Mouse (Mus musculus) liver, embryonic 12.5 days (tissue): ENCODE measurements around the gene Slc7a15. TPM values are rescaled to one million over a fixed set of nuclear protein-coding genes. Genes with fewer than 3 reads are reported as not detected.

Experiments
- ATAC-seq: fragments of 200-750 bp; cut with Nextera tagmentation; 2 replicates; pipeline ENCODE4 v1.8.0; 2017; ENCODE audit warnings: moderate number of reproducible peaks, mild to moderate bottlenecking, moderate library complexity
- H3K27ac ChIP-seq: fragments of 300-500 bp; sonication (generic); 2 replicates; pipeline ENCODE4 v1.5.1; 2016; ENCODE audit warnings: mild to moderate bottlenecking
- H3K27me3 ChIP-seq: fragments of 300-500 bp; sonication (generic); replicated peaks from 2 replicates; pipeline ENCODE4 v1.6.1; 2016; ENCODE audit warnings: mild to moderate bottlenecking, moderate library complexity
- H3K36me3 ChIP-seq: fragments of 300-500 bp; sonication (generic); 2 replicates; pipeline ENCODE4 v1.6.1; 2016; ENCODE audit warnings: mild to moderate bottlenecking, moderate library complexity
- H3K4me1 ChIP-seq: fragments of 300-500 bp; sonication (generic); 2 replicates; pipeline ENCODE4 v1.6.1; 2016
- H3K4me2 ChIP-seq: fragments of 300-500 bp; sonication (generic); 2 replicates; pipeline ENCODE4 v1.6.1; 2016; ENCODE audit warnings: mild to moderate bottlenecking, moderate library complexity
- H3K4me3 ChIP-seq: fragments of 300-500 bp; sonication (generic); 2 replicates; pipeline ENCODE4 v1.5.1; 2016; ENCODE audit warnings: mild to moderate bottlenecking, moderate library complexity
- H3K9ac ChIP-seq: fragments of 300-500 bp; sonication (generic); 2 replicates; pipeline ENCODE4 v1.6.1; 2016; ENCODE audit warnings: mild to moderate bottlenecking, moderate library complexity
- H3K9me3 ChIP-seq: fragments of 300-500 bp; sonication (generic); replicated peaks from 2 replicates; pipeline ENCODE4 v1.6.1; 2016; ENCODE audit warnings: mild to moderate bottlenecking, moderate library complexity
- WGBS: fragments of 180-500 bp; shearing (Covaris S2); methylation state at CpG from one replicate; pipeline ENCODE4 v1.1.7; 2016; ENCODE audit not compliant: insufficient replicate concordance; 5-methylcytosine and 5-hydroxymethylcytosine counted together
- polyA plus RNA-seq: library from polyadenylated mRNA; unstranded; fragments of >200 nt; fragmentation: Nextera tagmentation; extraction: Ambion mirVana; gene quantifications from 2 replicates; pipeline ENCODE4 v1.2.1, GENCODE M21; 2016

Slc7a15 gene
- polyA plus RNA-seq, 1 experiment from 2014 or later = not detected

DNA sequence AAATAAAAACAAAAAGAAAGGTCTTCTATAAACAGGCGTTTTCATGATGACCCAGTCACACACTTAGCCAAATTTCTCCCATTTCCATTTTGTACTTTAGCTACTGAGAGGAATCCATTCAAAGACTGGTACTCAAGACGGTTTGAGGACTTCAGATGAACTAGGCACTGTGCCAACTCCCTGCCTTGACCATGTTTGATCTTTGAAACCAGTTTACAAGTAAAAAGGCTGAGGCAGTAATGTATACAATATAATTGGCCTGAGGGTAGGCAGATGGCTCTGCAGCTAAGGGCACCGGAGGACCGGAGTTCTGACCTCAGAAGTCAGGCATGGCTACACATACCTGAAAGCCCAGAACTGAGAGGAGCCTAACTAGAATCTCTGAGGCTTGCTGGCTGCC is 109.8 kb downstream of the Slc7a15 start:
- H3K27me3 ChIP-seq = no peaks in the 10 kb centered on the region; the same call in 1 of the 2 replicates
- H3K4me1 ChIP-seq = no peaks in the 10 kb centered on the region
- H3K27ac ChIP-seq = no peak overlapping the region
- no peak overlapping the region for H3K9ac ChIP-seq
- WGBS = 71% methylated on average over 4 of the region's 4 CpGs
- no peaks in the 10 kb centered on the region for H3K9me3 ChIP-seq
- H3K36me3 ChIP-seq = no peaks in the 10 kb centered on the region
- ATAC-seq = no peak
- no peak overlapping the region for H3K4me3 ChIP-seq
- no peak overlapping the region for H3K4me2 ChIP-seq

DNA sequence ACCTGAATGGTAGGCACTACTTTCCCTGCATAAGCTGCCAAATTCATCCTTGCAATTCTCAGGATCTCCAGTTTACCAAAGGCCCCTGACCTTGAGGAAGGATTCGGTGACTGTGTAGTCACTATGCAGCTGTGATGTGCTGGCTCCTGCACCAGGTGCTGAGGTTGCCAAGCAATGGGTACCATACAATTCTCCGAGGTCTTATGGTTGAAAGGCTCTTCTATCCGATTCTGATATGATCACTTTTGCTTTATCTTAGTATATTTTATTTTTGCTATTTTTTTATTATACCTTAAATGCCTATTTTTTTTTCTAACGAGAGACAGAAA is 110.2 kb downstream of the Slc7a15 start:
- Histone ChIP-seq H3K27me3 (no peaks in the 10 kb centered on the region; the same call in 1 of the 2 replicates), H3K4me2 (no peak overlapping the region), H3K4me1 (no peaks in the 10 kb centered on the region), H3K27ac (no peak overlapping the region), H3K4me3 (no peak overlapping the region), H3K9me3 (no peaks in the 10 kb centered on the region), H3K9ac (no peak overlapping the region), H3K36me3 (no peaks in the 10 kb centered on the region)
- no peak for ATAC-seq
- WGBS = 64% methylated on average over 4 of the region's 4 CpGs

DNA sequence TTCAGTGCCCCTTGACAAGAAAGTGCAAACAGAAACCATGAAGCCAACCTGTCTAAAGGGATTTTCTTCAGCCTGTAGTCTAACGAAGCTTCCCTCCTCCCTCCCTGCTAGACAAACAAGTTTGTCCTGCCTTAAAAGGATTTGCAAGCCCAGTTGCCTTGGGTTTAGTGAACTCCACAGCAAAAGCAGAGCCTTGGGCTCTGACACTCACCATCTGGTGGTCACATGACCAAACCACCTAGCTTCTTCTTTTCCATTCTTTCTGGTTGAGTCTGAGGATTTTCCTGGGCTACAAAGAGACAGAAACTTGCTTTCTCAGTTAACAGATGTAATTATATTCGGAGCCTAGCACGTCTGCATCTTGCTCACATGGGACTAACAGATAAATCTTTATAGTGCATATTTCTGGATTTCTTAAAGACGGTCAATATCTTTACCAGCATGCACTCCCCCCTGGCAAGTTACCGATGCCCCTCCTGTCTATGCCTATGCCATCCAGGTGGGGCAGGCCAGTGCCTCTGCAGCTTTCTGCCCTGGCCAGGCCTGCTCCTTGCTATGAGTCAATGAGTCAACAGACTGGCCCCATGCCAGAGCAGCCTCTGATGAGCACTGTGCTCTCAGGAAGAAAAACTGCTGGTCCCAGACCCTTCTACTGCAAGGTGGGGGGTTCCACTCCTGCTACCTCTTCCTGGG is 110.8 kb downstream of the Slc7a15 start:
- no peak for ATAC-seq
- H3K4me1 ChIP-seq = no peaks in the 10 kb centered on the region

DNA sequence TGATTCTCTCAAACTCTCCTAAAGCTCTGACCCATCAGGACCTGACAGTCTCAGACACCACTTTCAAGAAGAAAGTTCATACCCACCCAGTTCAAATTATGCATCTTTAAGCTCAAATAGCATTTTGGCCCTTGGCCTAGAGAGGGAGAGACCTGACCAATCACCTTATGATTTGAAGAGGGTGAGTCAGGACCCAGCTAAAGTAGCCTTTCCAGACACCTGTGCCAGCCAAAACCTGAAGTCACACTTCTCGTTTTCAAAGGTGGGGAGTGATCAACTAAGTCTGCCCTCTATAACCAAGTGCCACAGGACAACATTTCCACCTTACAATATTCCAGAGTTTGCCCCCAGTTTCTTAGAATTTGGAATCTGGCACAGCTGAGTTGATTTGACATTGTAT is 111.6 kb downstream of the Slc7a15 start:
- H3K9ac ChIP-seq = no peak overlapping the region
- no peaks in the 10 kb centered on the region for H3K36me3 ChIP-seq
- H3K27ac ChIP-seq = no peak overlapping the region
- H3K9me3 ChIP-seq = no peaks in the 10 kb centered on the region
- ATAC-seq = no peak
- H3K4me2 ChIP-seq = no peak overlapping the region
- WGBS = 44% methylated on average over 1 of the region's 1 CpGs
- H3K4me1 ChIP-seq = no peaks in the 10 kb centered on the region
- no peak overlapping the region for H3K4me3 ChIP-seq
- no peaks in the 10 kb centered on the region; the same call in 1 of the 2 replicates for H3K27me3 ChIP-seq

More for the DNA sequence above, 110.8 kb downstream of the Slc7a15 start:
- H3K27ac ChIP-seq = no peak overlapping the region
- no peaks in the 10 kb centered on the region for H3K9me3 ChIP-seq
- 50% methylated on average over 5 of the region's 5 CpGs for WGBS
- H3K4me2 ChIP-seq = no peak overlapping the region
- H3K36me3 ChIP-seq = no peaks in the 10 kb centered on the region
- no peak overlapping the region for H3K9ac ChIP-seq
- H3K27me3 ChIP-seq = no peaks in the 10 kb centered on the region; the same call in 1 of the 2 replicates
- no peak overlapping the region for H3K4me3 ChIP-seq

DNA sequence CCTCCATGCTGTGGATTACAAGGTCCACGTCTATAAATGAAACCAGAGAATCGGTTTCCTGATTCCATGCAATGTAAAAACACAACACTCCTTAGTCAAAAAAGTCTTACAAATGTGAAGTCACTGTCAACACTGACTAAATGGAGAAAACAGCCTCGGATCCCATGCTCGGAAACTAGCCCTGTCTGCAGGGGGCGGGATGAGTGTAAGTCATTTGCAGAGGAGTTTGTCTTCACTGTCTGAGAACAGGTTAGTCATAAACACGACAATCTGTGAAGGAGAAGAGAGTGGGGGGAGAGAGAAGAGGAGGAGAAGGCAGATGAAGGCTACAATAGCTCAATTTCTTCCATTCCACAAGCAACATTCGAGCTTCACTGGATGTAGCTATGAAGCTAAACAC is 113.6 kb downstream of the Slc7a15 start:
- no peak overlapping the region for H3K4me3 ChIP-seq
- no peaks in the 10 kb centered on the region; the same call in 1 of the 2 replicates for H3K27me3 ChIP-seq
- no peaks in the 10 kb centered on the region for H3K36me3 ChIP-seq
- H3K27ac ChIP-seq = no peak overlapping the region
- no peaks in the 10 kb centered on the region for H3K4me1 ChIP-seq
- WGBS = 63% methylated on average over 7 of the region's 7 CpGs
- no peak for ATAC-seq
- no peaks in the 10 kb centered on the region for H3K9me3 ChIP-seq
- no peak overlapping the region for H3K9ac ChIP-seq
- no peak overlapping the region for H3K4me2 ChIP-seq

DNA sequence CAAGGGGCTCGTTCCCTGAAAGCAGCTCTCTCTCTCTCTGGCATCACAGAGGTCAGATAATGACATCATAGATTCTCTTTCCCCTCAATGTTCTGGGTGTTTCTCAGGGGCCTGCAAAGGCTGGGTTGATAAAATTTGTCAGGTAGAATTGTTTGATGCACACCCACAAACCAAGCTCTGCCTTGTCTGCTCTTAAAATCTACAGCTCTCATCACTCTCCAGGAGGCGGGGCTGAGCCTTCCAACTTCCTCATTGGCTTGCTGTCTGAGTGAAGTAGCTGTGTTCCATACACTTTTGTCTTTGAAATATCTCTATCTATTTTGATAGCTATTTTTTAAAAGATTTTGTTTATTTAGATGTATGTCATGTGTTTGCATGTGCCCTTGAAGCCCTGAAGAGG is 116.7 kb downstream of the Slc7a15 start:
- H3K9me3 ChIP-seq = no peaks in the 10 kb centered on the region
- no peaks in the 10 kb centered on the region for H3K4me1 ChIP-seq
- ATAC-seq = no peak
- no peak overlapping the region for H3K27ac ChIP-seq
- no peak overlapping the region for H3K9ac ChIP-seq
- no peaks in the 10 kb centered on the region for H3K27me3 ChIP-seq
- H3K4me3 ChIP-seq = no peak overlapping the region
- 50% methylated on average over 2 of the region's 2 CpGs for WGBS
- H3K36me3 ChIP-seq = no peaks in the 10 kb centered on the region
- no peak overlapping the region for H3K4me2 ChIP-seq

Other genes starting within 250 kb of the Slc7a15 start
- 12.3 and 12.4 TPM in 2 replicates for gene Rhob, start 99.1 kb downstream of the Slc7a15 start, polyA plus RNA-seq
- 26.5 and 26.7 TPM in 2 replicates for gene Pum2, start 75.1 kb upstream of the Slc7a15 start, polyA plus RNA-seq
- gene Sdc1, start 172.3 kb upstream of the Slc7a15 start, polyA plus RNA-seq = 27.7 and 30.2 TPM in 2 replicates